Mouse (Mus musculus) liver, embryonic 14.5 days (tissue): ENCODE measurements around the gene Scamp5.

Experiments
- CTCF ChIP-seq: IDR thresholded peaks from 2 replicates; pipeline ENCODE4 v1.5.1; 2016; ENCODE audit warnings: antibody characterized with exemption, low read depth, control low read depth
- EP300 ChIP-seq: IDR thresholded peaks from 2 replicates; pipeline ENCODE4 v1.6.1; 2016; ENCODE audit warnings: antibody characterized with exemption, low read depth

DNA sequence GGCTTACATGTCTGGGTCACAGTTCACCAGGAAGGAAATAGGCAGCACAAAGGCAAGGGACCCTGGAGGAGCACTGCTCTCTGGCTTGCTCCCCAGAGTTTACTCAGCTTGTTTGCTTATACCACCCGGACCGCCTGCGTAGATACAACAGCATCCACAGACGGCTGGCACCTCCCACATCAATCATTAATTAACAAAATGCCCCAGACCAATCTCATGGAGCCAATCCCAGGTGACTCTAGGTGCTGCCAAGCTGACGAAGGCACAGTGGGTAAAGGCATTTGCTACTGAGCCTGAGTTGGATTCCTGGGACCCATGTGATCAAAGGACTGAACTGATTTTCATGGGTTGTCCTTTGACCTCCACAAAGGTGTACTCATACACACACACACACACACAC is 29.4 kb upstream of the Scamp5 start:
- TF ChIP-seq CTCF (no peak), EP300 (no peak)
